Mouse (Mus musculus) frontal cortex, postnatal 14 days (tissue): Measurements from ENCODE around the gene Ncl.
"Not testable (repeated sequence)": the region's sequence is repeated elsewhere in the genome, so short reads cannot be mapped to it uniquely, and the experiment has no call there.

Experiments used
- DNase-seq, 2 experiments: peaks; one replicate each; pipeline ENCODE4 v3.0.0; 2022; ENCODE audit warnings: low spot score in 2 of 2

Ncl gene

GRCm38 (mm10) chr1:86359798-86360179 lies 589 bp upstream of the Ncl start:
- DNase-seq, result no peak

GRCm38 (mm10) chr1:86358229-86358905 lies 833 bp downstream of the Ncl start:
- peak in 1 of 2 experiments; percentile 40 for DNase-seq

- DNase-seq, result no peak
These were observed 5.0 kb downstream of the Ncl start for GRCm38 (mm10) chr1:86354186-86354585.

- DNase-seq, result no peak
These were observed 8.6 kb downstream of the Ncl start for GRCm38 (mm10) chr1:86350576-86350975.

- no peak for DNase-seq
These were observed 9.5 kb downstream of the Ncl start for GRCm38 (mm10) chr1:86349696-86350095.

GRCm38 (mm10) chr1:86349201-86349600 lies 10.0 kb downstream of the Ncl start:
- no peak for DNase-seq

- no peak for DNase-seq
These were observed 10.4 kb downstream of the Ncl start for GRCm38 (mm10) chr1:86348801-86349200.

GRCm38 (mm10) chr1:86348083-86348482 lies 11.1 kb downstream of the Ncl start:
- DNase-seq, result no peak

GRCm38 (mm10) chr1:86347716-86348045 lies 11.5 kb downstream of the Ncl start:
- no peak for DNase-seq

GRCm38 (mm10) chr1:86346851-86347715 lies 12.1 kb downstream of the Ncl start:
- no peak for DNase-seq

GRCm38 (mm10) chr1:86345956-86346355 lies 13.2 kb downstream of the Ncl start:
- no peak for DNase-seq

GRCm38 (mm10) chr1:86345069-86345468 lies 14.1 kb downstream of the Ncl start:
- DNase-seq, result no peak

GRCm38 (mm10) chr1:86343969-86344861 lies 15.0 kb downstream of the Ncl start:
- DNase-seq, result no peak

GRCm38 (mm10) chr1:86343087-86343645 lies 16.0 kb downstream of the Ncl start:
- DNase-seq, result no peak

GRCm38 (mm10) chr1:86342371-86342770 lies 16.8 kb downstream of the Ncl start:
- DNase-seq, result no peak

- not testable (repeated sequence) for DNase-seq
These were observed 18.1 kb downstream of the Ncl start for GRCm38 (mm10) chr1:86341096-86341495.

GRCm38 (mm10) chr1:86339156-86339812 lies 19.9 kb downstream of the Ncl start:
- DNase-seq, result peak; percentile 38 to 83

- no peak for DNase-seq
These were observed 22.9 kb downstream of the Ncl start for GRCm38 (mm10) chr1:86336330-86336729.

GRCm38 (mm10) chr1:86320822-86321413 lies 38.3 kb downstream of the Ncl start:
- no peak for DNase-seq

GRCm38 (mm10) chr1:86313772-86314125 lies 45.5 kb downstream of the Ncl start:
- DNase-seq, result no peak
